Mouse (Mus musculus): ENCODE data around the gene Cplx3.

The Cplx3 gene

GRCm38 (mm10) chr9:57598851-57599563 lies 7.1 kb downstream of the Cplx3 start:
- DNase-seq, result no peak

- no peak for DNase-seq
Measured at GRCm38 (mm10) chr9:57597929-57598382, 8.1 kb downstream of the Cplx3 start.

GRCm38 (mm10) chr9:57597265-57597664 lies 8.8 kb downstream of the Cplx3 start:
- DNase-seq, result no peak

- no peak for DNase-seq
Measured at GRCm38 (mm10) chr9:57594174-57594509, 11.9 kb downstream of the Cplx3 start.

GRCm38 (mm10) chr9:57593454-57594173 lies 12.5 kb downstream of the Cplx3 start:
- DNase-seq, result no peak

- DNase-seq, result no peak
Measured at GRCm38 (mm10) chr9:57590726-57591125, 15.4 kb downstream of the Cplx3 start.

- DNase-seq, result peak; percentile 87 to 90
Measured at GRCm38 (mm10) chr9:57589224-57590126, 16.6 kb downstream of the Cplx3 start, which contains the start of gene Ulk3. Gene Ulk3, plus strand, starts transcription at chr9:57589452.

- no peak for DNase-seq
Measured at GRCm38 (mm10) chr9:57584991-57585390, 21.1 kb downstream of the Cplx3 start.

- DNase-seq, result peak; percentile 25 to 36
Measured at GRCm38 (mm10) chr9:57577144-57577849, 28.8 kb downstream of the Cplx3 start.

- no peak for DNase-seq
Measured at GRCm38 (mm10) chr9:57575577-57575976, 30.5 kb downstream of the Cplx3 start.

GRCm38 (mm10) chr9:57574397-57574796 lies 31.7 kb downstream of the Cplx3 start:
- DNase-seq, result no peak

- no peak for DNase-seq
Measured at GRCm38 (mm10) chr9:57568500-57568899, 37.6 kb downstream of the Cplx3 start.

- no peak for DNase-seq
Measured at GRCm38 (mm10) chr9:57566846-57567245, 39.2 kb downstream of the Cplx3 start.

GRCm38 (mm10) chr9:57565741-57566221 lies 40.3 kb downstream of the Cplx3 start:
- DNase-seq, result peak; percentile 49 to 56

GRCm38 (mm10) chr9:57564609-57565008 lies 41.5 kb downstream of the Cplx3 start:
- DNase-seq, result no peak

GRCm38 (mm10) chr9:57562896-57563372 lies 43.1 kb downstream of the Cplx3 start:
- peak; percentile 48 to 68 for DNase-seq

- peak in 1 of 2 experiments; percentile 23 for DNase-seq
Measured at GRCm38 (mm10) chr9:57561711-57562099, 44.4 kb downstream of the Cplx3 start.

- DNase-seq, result peak; percentile 94 to 95
Measured at GRCm38 (mm10) chr9:57560861-57561710, 45.0 kb downstream of the Cplx3 start, which contains the start of gene Scamp2. Gene Scamp2, plus strand, starts transcription at chr9:57560943.

GRCm38 (mm10) chr9:57560263-57560662 lies 45.8 kb downstream of the Cplx3 start:
- DNase-seq, result no peak

GRCm38 (mm10) chr9:57559568-57559967 lies 46.5 kb downstream of the Cplx3 start:
- DNase-seq, result no peak

GRCm38 (mm10) chr9:57558625-57559024 lies 47.5 kb downstream of the Cplx3 start:
- DNase-seq, result no peak

Data from lung, adult 18-20 months (tissue).